Mouse (Mus musculus) heart, postnatal 0 days (tissue): ENCODE measurements at regions not wholly inside any gene's neighbourhood (a gene's known extent, or its start where the extent isn't known, plus 50 kb on each side); places are given as distances from the start of the nearest gene placed in this dataset.

Experiments
- ATAC-seq: fragments of 200-750 bp; cut with Nextera tagmentation; 2 replicates; pipeline ENCODE4 v1.8.0; 2017; ENCODE audit warnings: low read depth, moderate number of reproducible peaks, moderate library complexity; ENCODE audit not compliant: insufficient read depth
- DNase-seq: peaks from one replicate; pipeline ENCODE4 v3.0.0-alpha.2; 2016; ENCODE audit warnings: low spot score
- H3K27ac ChIP-seq: fragments of 300-500 bp; sonication (generic); 2 replicates; pipeline ENCODE4 v1.5.1; 2014; ENCODE audit warnings: low read depth, mild to moderate bottlenecking
- H3K27me3 ChIP-seq: fragments of 300-500 bp; sonication (generic); 2 replicates; pipeline ENCODE4 v1.6.1; 2014; ENCODE audit warnings: low read length, mixed read lengths; ENCODE audit not compliant: control insufficient read depth, insufficient read depth
- H3K36me3 ChIP-seq: fragments of 300-500 bp; sonication (generic); replicated peaks from 2 replicates; pipeline ENCODE4 v1.6.1; 2014; ENCODE audit warnings: low read length, mixed read lengths; ENCODE audit not compliant: control insufficient read depth, insufficient read depth
- H3K4me1 ChIP-seq: fragments of 300-500 bp; sonication (generic); 2 replicates; pipeline ENCODE4 v1.6.1; 2014; ENCODE audit warnings: antibody characterized with exemption; ENCODE audit not compliant: control insufficient read depth, insufficient read depth
- H3K4me2 ChIP-seq: fragments of 300-500 bp; sonication (generic); 2 replicates; pipeline ENCODE4 v1.6.1; 2014; ENCODE audit warnings: low read depth, mild to moderate bottlenecking, low read length, moderate library complexity
- H3K4me3 ChIP-seq: fragments of 300-500 bp; sonication (generic); 2 replicates; pipeline ENCODE4 v1.5.1; 2014; ENCODE audit warnings: low read depth, low read length
- H3K9ac ChIP-seq: fragments of 300-500 bp; sonication (generic); replicated peaks from 2 replicates; pipeline ENCODE4 v1.6.1; 2014; ENCODE audit warnings: low read depth, low read length, mixed read lengths
- H3K9me3 ChIP-seq: fragments of 300-500 bp; sonication (generic); replicated peaks from 2 replicates; pipeline ENCODE4 v1.6.1; 2016; ENCODE audit warnings: low read length; ENCODE audit not compliant: control insufficient read depth
- CTCF ChIP-seq: IDR thresholded peaks from 2 replicates; pipeline ENCODE4 v1.5.1; 2016; ENCODE audit warnings: antibody characterized with exemption, control low read depth, low read depth
- EP300 ChIP-seq: IDR thresholded peaks from 2 replicates; pipeline ENCODE4 v1.6.1; 2016; ENCODE audit warnings: antibody characterized with exemption, low read depth
- WGBS: fragments of 180-500 bp; shearing (Covaris S2); extraction: QIAGEN DNeasy Blood & Tissue Kit; methylation state at CpG from one replicate; pipeline ENCODE4 v1.1.7; 2014; 5-methylcytosine and 5-hydroxymethylcytosine counted together

DNA sequence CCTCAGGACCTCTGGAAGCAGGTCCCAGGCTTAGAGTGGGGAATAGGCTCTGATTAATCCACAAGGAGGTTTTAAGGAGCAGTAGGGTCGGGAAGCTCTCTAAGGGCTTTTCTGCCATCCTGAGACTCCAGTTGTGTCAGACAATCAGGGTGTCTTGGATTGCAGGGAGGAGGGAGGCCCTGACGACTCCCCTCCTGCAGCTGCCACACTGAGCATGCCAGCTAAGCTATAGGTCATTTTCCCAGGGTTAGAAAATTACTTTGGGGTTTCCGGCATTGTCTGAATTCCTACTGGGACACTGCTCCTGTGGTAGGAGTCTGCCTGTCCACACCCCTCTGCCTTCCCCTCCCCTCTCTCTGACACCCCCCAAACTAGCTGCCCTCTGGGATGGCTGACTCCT, 120.8 kb downstream of the Pja1 start:
- H3K27me3 ChIP-seq = no peaks in the 10 kb centered on the region
- TF ChIP-seq CTCF = no peak

DNA sequence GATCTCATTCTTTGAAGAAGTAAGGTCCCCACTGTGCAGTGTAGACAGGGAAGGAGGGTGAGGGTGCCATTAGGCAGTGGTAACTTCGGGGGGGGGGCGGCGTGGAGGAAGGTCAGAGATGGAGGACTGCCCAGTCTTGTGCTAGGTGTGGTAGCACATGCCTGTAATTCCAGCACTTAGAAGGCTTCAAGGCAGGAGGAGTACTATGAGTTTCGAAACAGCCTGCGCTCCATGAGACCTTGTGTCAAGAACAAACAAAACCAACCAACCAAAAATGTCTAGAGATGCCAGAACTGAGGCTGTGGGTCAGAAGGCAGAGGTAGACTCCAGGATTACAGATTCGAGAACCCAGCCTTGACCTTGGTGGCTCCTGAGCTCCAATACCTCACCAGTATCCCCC, 130.8 kb downstream of the Pja1 start:
- ATAC-seq (no peak), DNase-seq (no peak)
- no peak overlapping the region for H3K9ac ChIP-seq
- no peaks in the 10 kb centered on the region for H3K27me3 ChIP-seq
- no peak overlapping the region for H3K27ac ChIP-seq
- H3K36me3 ChIP-seq = no peaks in the 10 kb centered on the region
- H3K4me3 ChIP-seq = no peak overlapping the region
- H3K4me2 ChIP-seq = no peak overlapping the region
- 78% methylated on average over 6 of the region's 6 CpGs for WGBS
- H3K4me1 ChIP-seq = no peaks in the 10 kb centered on the region
- no peaks in the 10 kb centered on the region for H3K9me3 ChIP-seq
- TF ChIP-seq CTCF (no peak), EP300 (no peak)

More for the DNA sequence above, 120.8 kb downstream of the Pja1 start:
- ATAC-seq (no peak), DNase-seq (no peak)
- no peaks in the 10 kb centered on the region for H3K9me3 ChIP-seq
- no peak overlapping the region for H3K27ac ChIP-seq
- H3K4me1 ChIP-seq = no peaks in the 10 kb centered on the region
- no peaks in the 10 kb centered on the region for H3K36me3 ChIP-seq
- H3K4me3 ChIP-seq = no peak overlapping the region
- WGBS = 64% methylated on average over 3 of the region's 3 CpGs
- no peak overlapping the region for H3K4me2 ChIP-seq
- no peak overlapping the region for H3K9ac ChIP-seq

DNA sequence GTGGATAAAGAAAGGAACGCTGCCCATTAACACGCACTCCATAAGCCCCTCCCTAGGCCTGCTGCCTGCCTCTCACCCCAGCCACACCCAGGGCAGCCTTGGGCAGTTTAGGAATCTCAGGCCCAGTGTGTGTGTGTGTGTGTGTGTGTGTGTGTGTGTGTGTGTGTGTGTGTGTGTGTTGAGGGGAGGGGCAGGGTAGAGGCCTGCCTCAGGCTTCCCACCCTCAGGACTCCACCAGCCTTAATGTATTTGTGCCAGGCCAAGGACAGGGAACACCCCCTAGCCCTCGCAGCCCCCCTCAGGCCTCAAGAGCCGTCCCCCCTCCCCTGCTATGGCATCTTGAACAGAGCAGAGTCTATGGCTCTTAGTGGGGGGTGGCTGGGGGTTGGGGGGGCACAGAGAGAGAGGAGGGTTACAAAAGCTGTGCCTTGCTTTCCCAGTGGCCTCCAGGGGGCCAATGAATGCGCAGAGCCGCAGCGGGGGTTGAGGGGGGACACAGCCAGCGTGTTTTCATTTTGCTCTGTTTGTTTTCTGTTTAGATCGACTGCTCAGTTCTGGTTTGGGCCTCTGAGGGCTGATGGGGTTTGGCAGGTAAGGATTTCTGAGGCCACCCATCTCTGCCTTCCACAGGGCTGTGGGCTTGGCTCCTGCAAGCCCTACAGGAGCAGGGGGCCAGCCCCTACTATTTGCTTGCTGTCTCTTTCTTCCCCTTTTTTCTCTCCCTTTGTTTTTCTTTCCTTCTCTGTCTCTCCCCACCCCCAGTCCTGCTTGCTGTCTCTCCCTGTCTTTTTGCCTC, 131.8 kb downstream of the Pja1 start:
- no peaks in the 10 kb centered on the region for H3K4me1 ChIP-seq
- H3K9ac ChIP-seq = no peak overlapping the region
- no peak overlapping the region for H3K4me3 ChIP-seq
- H3K36me3 ChIP-seq = no peaks in the 10 kb centered on the region
- no peak overlapping the region for H3K27ac ChIP-seq
- no peak for DNase-seq
- no peaks in the 10 kb centered on the region for H3K27me3 ChIP-seq
- WGBS = 45% methylated on average over 9 of the region's 9 CpGs
- no peak for ATAC-seq
- no peak overlapping the region for H3K4me2 ChIP-seq
- TF ChIP-seq CTCF (no peak), EP300 (no peak)
- H3K9me3 ChIP-seq = no peaks in the 10 kb centered on the region

DNA sequence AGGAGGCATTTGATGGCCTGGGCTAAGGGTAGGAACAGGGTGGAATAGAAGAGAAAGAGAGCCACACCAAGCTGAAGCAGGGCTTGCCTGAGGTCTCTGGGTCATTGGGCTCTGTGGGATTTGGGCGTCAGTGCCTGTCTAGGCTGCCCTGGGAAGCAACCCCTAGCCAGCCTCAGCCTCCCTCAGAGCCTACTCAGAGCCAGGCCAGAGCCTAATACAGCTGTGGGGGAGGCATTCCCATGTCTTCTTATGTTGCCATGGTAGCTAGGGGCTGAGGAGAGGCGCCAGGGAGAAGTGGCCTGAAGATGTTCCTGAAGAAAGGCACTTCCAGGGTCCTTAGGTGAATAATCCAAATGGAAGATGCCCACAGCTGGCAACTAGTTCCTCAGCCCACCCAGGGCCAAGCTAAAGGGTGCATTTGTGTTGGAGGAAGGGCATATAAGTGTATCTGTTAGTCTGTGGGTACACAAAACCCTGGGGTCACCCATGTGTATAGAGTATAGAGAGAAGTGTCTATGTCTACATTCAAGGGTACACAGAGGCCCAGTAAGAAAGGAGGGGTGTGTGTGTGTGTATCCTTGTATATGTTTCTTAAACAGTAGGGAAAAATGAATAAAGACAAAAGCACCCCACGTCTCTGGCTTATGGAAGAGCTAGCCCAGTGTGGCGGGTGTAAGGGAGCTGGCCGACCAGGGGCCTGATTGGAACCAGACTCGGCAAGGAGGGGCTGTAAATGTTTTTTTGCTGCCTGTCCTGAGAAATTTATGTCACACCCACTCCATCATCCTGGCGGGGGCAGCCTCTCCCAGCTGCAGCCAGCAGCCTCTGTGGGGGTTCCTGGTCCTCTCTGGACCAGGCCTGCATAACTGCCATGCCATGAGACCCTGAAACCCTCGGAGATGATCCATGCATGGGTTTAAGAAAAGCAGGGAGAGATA, 134.2 kb downstream of the Pja1 start:
- no peak for TF ChIP-seq CTCF
- TF ChIP-seq EP300 = no peak
- no peaks in the 10 kb centered on the region for H3K36me3 ChIP-seq
- no peak overlapping the region for H3K4me2 ChIP-seq
- no peak for ATAC-seq
- no peak overlapping the region for H3K9ac ChIP-seq
- DNase-seq = no peak
- no peaks in the 10 kb centered on the region for H3K27me3 ChIP-seq
- no peak overlapping the region for H3K4me3 ChIP-seq
- WGBS = 61% methylated on average over 8 of the region's 8 CpGs
- no peaks in the 10 kb centered on the region for H3K4me1 ChIP-seq
- no peak overlapping the region for H3K27ac ChIP-seq
- no peaks in the 10 kb centered on the region for H3K9me3 ChIP-seq

DNA sequence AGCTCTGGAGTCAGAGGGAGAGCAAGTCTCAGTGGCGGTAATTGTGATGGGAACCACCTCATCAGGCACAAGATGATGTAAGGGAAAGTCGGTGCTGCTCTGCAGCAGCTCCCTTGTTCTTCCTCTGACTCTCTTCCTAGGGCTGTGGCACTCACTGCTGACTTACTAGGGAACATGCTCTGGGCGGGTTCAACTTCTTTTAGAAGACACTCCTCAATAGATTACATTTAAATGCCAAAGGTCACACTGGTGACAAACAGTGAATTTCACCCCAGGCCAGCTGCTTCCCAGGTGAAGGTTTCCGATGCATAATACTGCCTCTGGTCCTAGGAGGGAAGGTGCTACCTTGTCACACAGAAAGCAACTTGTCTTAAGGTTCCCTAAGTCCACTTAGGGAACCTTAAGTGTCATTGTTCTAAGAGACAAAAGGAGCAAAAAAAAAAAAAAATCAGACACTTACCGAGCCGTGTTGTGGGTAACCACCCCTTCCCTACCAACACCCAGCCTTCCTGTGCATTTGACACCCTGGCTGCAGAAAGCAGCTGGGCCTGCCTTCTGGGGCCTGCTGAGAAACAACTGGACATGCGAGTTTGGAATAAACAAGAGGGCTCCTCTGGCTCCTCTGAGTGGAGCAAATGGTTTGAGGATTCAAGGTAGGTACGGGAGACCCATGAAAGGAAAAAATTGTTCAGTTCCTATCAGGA, 135.0 kb downstream of the Pja1 start:
- H3K27ac ChIP-seq = no peak overlapping the region
- no peak for DNase-seq
- H3K27me3 ChIP-seq = no peaks in the 10 kb centered on the region
- no peaks in the 10 kb centered on the region for H3K9me3 ChIP-seq
- no peaks in the 10 kb centered on the region for H3K36me3 ChIP-seq
- no peak overlapping the region for H3K4me3 ChIP-seq
- WGBS = 61% methylated on average over 8 of the region's 8 CpGs
- H3K4me1 ChIP-seq = no peaks in the 10 kb centered on the region
- H3K9ac ChIP-seq = no peak overlapping the region
- TF ChIP-seq CTCF (no peak), EP300 (no peak)
- no peak overlapping the region for H3K4me2 ChIP-seq
- no peak for ATAC-seq
